Mouse (Mus musculus) inflammation-experienced regulatory T-cells, adult 16 weeks (primary cell): ENCODE results near the gene Egr4. TPM values are rescaled to one million over a fixed set of nuclear protein-coding genes. Genes with fewer than 3 reads are reported as not detected.

Experiments used
- polyA plus RNA-seq: library from polyadenylated mRNA; unstranded; fragments of 100-300 nt; shearing (Covaris generic); gene quantifications from one replicate; pipeline ENCODE4 v1.2.1, GENCODE M21; 2017

Gene Egr4
- polyA plus RNA-seq = not detected

DNA sequence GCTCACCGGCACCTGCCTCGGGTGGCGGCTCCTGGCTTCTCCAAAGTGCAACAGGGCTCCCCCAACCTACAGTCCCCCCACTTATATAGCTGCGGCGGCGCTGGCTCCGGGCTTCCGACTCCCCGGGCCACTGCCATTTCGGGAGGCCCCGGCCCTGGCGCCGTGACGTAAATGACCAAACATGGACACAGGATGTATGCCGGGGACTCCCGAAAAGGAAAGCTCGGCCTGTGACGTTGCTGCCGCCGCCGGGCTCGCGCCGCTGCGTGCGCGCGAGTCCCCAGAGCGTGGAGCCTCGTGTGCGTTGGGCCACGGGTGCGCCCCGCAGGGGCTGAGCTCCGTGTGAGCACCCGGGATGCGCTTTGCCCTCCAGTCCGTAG is at the start of gene Egr4:
Gene Egr4 (minus strand): TSS at position 59 of the 380 bp plus-strand sequence.

DNA sequence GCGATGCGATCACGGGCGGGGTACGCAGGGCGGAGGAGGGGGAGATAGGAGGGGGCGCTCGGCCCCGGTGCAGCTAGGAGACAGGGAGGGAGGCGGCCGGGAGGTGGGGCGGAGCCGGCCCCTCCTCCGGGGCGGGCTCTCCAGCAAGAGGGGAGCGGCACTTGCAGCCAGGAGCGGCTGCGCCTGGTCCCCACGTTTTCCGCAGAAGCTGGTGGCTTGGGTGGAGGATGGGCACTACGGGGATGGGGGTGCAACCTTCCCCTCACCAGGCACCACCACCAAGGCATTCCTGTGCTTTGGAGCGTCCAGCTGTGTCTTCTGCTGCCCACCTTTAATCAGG is 10.5 kb downstream of the Egr4 start, which contains the start of gene Fbxo41:
Gene Fbxo41 (minus strand): TSS at position 84 of the 340 bp plus-strand sequence.

Other genes with a start within 250 kb of the Egr4 start
- gene Sfxn5, start 180.2 kb downstream of the Egr4 start, polyA plus RNA-seq = 1.5 TPM
- 0.52 TPM for gene Rab11fip5, start 139.0 kb downstream of the Egr4 start, polyA plus RNA-seq
- gene Noto, start 89.7 kb downstream of the Egr4 start, polyA plus RNA-seq = not detected
- 60.0 TPM for gene Smyd5, start 81.6 kb downstream of the Egr4 start, polyA plus RNA-seq
- gene Cct7, start 62.1 kb downstream of the Egr4 start, polyA plus RNA-seq = 347 TPM
- 20.4 TPM for gene Pradc1, start 61.6 kb downstream of the Egr4 start, polyA plus RNA-seq
- gene Fbxo41, start 10.6 kb downstream of the Egr4 start, polyA plus RNA-seq = 0.50 TPM
- 1.7 TPM for gene Alms1, start 73.9 kb upstream of the Egr4 start, polyA plus RNA-seq
- not detected for gene Nat8f7, start 199.6 kb upstream of the Egr4 start, polyA plus RNA-seq